Mouse (Mus musculus) left cerebral cortex, postnatal 25 days (tissue): ENCODE data around the gene Zfp566. TPM values are rescaled to one million over a fixed set of nuclear protein-coding genes. Genes with fewer than 3 reads are reported as not detected.
"Not testable (repeated sequence)": the region's sequence is repeated elsewhere in the genome, so short reads cannot be mapped to it uniquely, and the experiment has no call there.

Experiments
- DNase-seq, 2 experiments: peaks; one replicate each; pipeline ENCODE4 v3.0.0; 2022; ENCODE audit warnings: low spot score in 2 of 2, mixed read lengths in 1 of 2
- intact Hi-C: fragments of 180-260 bp; cut with DNase I; formaldehyde crosslinking; loops from one replicate; pipeline ENCODE4 v1.15.1; 2025
- total RNA-seq, 2 experiments: library from RNA; stranded (reverse); gene quantifications; 2 replicates each; pipeline ENCODE4 v1.2.3; 2021

Zfp566 gene
- total RNA-seq: 1 to 10 TPM; 7.2 to 7.5 TPM

- intact Hi-C loops: loop anchor here (2.0 to 5.0 kb wide), 2 partner anchors 40 to 78 kb away; partner anchors contain the start of gene Zfp14
- peak; percentile 93 to 98 for DNase-seq
Observed at GRCm38 (mm10) chr7:30090092-30090969, at the start of gene Zfp566, which contains the start of gene Gm26920. TSS of gene Zfp566 (minus strand) at chr7:30090527. TSS of gene Gm26920 (minus strand) at chr7:30090410.

DNA sequence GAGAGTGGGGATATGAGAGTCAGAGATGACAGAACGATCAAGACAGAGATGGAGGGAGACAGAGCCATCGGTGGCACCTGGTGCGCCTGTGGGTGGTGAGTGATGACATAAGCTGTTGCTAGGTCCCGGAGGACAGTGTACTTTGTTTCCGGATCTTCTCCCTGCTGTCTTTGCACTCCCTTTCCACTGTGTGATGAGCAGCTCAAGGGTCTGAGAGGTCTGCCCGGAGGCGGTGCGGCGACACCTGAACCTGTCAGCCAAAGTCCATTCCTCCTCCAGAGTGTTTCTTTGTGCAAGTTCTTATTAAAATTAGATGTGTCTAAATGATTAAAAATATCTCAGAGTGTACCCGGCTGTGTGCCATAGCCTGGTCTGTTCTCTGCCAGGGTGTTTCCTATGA, 46.5 kb upstream of the Zfp566 start:
- DNase-seq: no peak
- intact Hi-C loops: no loop called here

DNA sequence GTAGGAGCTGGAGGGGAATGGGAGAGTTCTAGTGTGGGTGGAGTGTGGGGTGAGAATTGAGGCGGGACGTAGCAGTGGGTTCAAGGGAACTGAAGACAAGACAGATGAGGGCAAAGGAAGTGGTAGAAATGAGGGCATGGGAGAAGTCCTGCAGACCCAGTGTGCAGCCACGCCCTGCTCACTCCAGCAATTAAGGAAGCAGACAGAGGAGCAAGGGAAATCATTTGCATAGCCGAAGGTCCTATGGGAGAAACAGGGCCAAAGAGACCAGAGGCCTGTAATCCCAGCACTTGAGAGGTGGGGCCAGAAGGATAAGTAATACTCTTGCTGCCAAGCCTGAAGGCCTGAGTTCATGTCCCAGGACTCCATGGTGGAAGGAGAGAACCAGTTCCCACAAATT, 42.1 kb upstream of the Zfp566 start:
- intact Hi-C loops: no loop called here
- no peak for DNase-seq

DNA sequence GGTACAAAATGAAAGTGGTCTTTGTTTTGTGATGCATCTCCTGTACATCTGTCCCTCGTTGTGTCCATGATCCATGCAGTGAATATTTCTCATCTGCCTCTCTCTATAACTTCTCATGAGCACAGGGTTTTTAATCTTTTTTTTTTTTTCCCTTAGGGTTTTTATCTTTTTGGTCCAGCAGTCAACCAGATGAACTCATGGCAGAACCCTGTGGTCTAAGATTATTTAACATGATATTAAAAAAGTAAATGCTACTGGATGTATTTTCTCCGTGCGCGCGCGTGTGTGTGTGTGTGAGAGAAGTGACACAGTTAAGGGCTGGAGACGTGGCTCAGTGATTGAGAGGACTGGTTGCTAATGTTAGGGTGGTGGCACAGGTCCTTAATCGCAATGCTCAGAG, 39.6 kb upstream of the Zfp566 start:
- no peak for DNase-seq
- intact Hi-C loops: no loop called here

DNA sequence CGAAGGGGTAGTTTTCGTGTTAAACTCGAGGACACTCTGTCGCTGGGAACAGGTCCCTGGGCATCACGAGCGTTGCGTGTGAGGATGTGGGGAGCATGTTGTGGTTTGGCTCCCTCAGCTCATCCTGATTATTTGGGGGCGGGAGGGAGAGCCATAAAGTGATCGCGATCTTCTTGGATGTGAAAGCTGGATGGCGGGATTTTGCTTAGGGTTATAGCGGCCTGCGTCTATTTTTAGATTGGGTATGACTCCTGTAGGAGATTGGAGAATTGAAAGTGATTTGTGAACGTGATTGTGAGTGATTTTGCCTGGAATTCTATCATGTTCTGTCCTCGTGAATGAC, 31.8 kb upstream of the Zfp566 start:
- no peak for DNase-seq
- intact Hi-C loops: no loop called here

DNA sequence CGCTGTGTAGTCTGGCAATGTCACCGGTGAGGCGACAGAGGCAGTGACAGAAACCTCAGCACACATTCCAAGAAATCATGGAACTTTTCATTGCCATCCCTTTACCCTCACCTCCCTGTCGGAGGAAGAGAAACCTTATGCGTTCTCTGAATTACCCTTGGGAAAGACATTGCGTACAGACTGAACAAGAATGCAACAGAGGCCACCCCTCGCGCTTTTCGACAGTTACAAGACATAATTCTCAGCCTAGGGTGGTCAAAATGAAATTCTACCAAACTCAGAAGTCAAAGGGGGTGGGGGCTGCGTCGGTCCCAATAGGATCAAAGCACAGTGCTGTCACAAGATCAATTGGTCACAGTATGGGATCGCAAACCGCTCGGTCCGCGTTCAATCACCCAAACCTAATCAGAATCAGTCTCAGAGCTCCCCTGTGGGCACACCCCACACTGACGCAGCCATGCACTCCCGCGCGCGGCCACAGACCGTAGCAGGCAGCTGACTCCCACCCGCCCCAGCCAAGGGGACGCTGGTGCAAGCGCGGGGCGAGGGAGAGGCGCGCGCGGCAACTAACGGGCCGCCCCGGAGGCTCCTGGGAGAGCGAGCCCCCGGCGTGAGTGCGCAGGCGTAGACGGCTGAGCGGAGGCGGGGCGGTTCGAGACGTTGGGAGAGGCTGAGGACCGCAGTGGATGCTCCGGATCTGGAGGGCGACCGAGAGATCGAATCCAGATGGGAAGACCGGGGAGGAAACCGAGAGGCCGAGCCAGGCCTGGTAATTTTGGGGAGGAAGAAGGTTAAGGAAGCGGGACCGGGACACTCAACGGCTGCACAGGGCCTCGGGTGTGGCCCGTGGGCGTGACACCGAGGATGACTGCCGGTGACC, 31.2 kb upstream of the Zfp566 start, which contains the start of gene Zfp382:
Gene Zfp382 (plus strand): TSS at position 635 of the 880 bp plus-strand sequence.
- intact Hi-C loops: loop anchor here (2.0 kb wide), 1 partner anchor 27 kb away; the partner anchor contains the start of gene Zfp260
- peak; percentile 90 for DNase-seq

DNA sequence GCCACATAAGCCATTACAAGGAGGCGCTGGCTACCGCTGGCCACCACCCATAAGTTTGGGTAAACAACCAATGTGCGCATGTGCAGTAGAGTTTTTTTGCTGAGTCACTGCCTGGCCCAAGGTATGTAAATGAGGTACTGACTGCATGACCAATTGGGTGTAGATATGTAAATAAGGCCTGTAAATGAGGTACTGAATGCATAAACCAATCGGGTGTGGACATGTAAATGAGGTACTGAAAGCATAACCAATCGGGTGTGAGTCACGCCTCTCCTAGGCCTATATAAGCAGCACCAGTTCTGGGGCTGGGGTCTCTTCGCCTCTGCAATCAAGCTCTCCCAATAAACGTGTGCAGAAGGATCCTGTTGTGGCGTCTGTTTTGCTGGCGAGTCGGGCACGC, 27.6 kb upstream of the Zfp566 start:
- intact Hi-C loops, DNase-seq: not testable (repeated sequence)

- intact Hi-C loops: no loop called here
- no peak for DNase-seq
Observed at GRCm38 (mm10) chr7:30116076-30116475, 25.7 kb upstream of the Zfp566 start.

GRCm38 (mm10) chr7:30099297-30099696, 9.0 kb upstream of the Zfp566 start:
- peak; percentile 85 to 94 for DNase-seq
- intact Hi-C loops: no loop called here

- intact Hi-C loops: loop anchor here (2.0 kb wide), 2 partner anchors 25 to 73 kb away; partner anchors contain the start of genes Zfp146 and Zfp382
- DNase-seq: no peak
Observed at GRCm38 (mm10) chr7:30095551-30096125, 5.3 kb upstream of the Zfp566 start.

DNA sequence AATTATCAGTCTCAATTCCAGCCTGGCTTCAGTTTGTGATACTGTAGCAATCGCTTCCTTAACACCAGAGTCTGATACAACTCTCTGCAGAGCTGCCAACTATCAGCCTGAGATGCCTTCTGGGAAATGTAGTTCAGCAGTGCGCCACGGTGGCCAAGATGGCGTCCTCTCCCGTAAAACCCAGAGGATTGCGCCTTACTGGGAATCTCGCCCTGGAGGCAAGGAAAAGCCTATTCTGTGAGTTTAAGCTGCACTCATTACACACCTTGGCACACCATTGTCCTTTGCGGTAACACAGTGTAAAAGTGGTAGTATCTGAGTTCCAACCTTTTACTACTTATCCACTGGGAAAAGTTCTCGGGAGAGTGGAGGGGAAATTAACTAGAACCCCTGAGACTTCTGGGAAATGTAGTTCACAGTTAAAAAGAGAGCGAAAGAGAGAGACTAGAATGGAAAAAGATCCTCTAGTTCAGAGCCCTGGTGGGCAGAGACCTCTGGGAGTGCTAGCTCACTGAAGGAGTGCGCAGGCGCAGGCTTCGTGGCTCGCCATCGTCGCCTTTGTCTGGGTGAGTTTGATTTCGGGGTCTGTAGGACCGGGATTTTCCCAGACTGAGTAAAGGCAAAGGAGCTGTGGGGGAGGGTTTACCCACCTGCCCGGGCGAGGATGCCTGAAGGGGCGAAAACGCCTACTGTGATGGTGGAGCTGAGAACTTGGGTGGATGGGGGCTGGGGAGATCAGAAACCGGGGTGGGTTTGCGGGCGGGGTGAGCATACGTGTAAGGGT, 4.5 kb upstream of the Zfp566 start, which contains the start of gene Zfp260:
Gene Zfp260 (plus strand): TSS at position 132 of the 784 bp plus-strand sequence.
- intact Hi-C loops: loop anchor here (2.0 to 5.0 kb wide), 3 partner anchors 26 to 83 kb away; partner anchors contain the start of genes Zfp146 and Zfp382
- DNase-seq: peak; percentile 92 to 96

GRCm38 (mm10) chr7:30093918-30094415, 3.6 kb upstream of the Zfp566 start:
- no peak for DNase-seq
- intact Hi-C loops: loop anchor here (2.0 to 5.0 kb wide), 3 partner anchors 27 to 82 kb away; partner anchors contain the start of genes Zfp146 and Zfp382

GRCm38 (mm10) chr7:30092666-30093065, 2.3 kb upstream of the Zfp566 start:
- intact Hi-C loops: loop anchor here (5.0 kb wide), 1 partner anchor 80 kb away; no protein-coding TSS in a partner anchor
- DNase-seq: no peak

DNA sequence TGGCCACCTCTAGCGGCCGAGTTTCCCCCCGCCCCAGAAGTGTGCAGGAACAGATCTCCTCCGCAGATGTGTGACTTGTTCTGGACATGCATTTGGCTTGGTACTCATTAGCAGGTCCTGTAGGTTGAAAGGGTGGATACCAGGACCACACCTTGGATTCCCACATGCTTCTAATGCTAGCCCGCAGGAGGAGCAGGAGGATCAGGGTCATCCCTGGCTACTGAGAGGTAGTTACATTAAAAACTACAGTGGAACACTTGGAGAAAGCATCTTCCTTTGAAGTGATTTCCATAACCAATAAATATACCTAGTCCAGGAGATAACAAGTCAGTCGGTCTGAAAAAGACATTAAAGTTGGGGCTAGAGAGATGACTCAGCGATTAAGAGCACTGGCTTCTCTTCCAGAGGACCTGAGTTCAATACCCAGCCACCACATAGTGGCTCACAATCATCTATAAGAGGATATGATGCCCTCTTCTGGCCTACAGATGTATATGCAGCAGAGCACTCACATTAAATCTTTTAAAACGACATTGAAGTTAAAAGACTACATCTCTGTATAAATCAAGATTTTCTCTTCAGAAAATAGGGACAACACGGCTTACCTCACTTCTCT, 751 bp upstream of the Zfp566 start:
- DNase-seq: peak in 1 of 2 experiments; percentile 28

GRCm38 (mm10) chr7:30089405-30089804, 922 bp downstream of the Zfp566 start:
- DNase-seq: no peak
- intact Hi-C loops: no loop called here

More for the DNA sequence above, 751 bp upstream of the Zfp566 start:
- intact Hi-C loops: loop anchor here (2.0 to 5.0 kb wide), 2 partner anchors 40 to 79 kb away; partner anchors contain the start of gene Zfp14

DNA sequence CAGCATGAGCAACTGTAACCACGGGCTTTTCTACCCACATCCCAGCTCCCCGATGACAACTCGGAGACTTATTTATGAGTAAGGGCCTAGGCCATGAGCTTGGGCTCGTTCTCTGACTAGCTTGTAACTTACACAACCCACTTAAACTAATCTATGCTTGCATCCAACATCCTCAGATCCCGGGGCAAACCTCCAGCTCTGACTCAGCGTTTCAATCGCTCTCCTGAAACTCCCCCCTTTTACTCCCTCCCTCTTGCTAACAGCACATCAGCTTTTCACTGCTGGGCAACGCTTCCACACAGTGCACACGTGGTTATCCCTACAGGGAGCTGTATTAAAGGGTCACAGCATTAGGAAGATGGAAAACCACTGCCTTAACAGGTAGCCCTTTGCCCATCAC, 3.8 kb downstream of the Zfp566 start:
- intact Hi-C loops: no loop called here

DNA sequence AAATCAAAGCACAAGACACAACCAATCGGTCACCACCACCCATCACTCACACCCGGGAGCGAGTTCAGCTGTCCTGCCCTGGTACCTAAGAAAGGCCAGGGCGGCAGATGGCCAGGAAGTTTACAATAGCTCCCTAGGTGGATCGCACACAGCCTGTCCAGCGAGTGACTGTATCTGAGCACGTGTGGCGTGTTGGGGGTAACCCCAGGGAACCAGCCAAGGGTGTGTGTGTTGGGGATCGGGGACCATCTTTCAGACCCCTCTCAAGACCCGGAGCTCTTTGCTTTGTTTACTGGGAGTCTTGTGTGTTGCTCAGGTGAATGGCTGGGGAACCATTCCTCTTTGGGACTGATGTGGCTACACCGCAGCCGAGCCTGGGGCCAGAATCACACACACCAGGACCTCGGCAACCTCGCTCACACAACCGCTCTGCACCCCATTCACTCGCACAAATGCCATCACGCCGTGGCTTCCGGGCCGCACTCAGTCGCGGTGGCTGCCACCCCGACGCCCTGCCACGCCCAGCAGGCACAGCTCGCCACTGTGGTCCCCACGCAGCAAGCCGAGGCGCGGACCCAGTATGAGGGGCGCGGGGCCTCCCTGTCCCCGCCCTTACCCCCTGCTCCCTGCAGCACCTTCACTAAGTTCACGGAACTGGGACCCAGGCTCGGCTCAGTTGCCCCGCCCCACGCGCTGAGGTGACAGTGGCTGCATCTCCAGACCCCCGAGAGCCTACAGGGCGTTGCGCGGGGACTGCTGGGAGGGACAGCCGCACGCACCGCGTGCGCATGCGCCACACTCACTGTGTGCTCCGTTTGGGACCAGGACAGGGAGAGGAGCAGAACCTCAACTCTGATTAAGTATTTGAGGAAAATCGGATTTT, 17.9 kb downstream of the Zfp566 start, which contains the start of gene Zfp82:
Gene Zfp82 (minus strand): TSS at position 755 of the 883 bp plus-strand sequence.
- peak; percentile 81 to 88 for DNase-seq
- intact Hi-C loops: no loop called here

More for the DNA sequence above, 3.8 kb downstream of the Zfp566 start:
- DNase-seq: peak in 1 of 2 experiments; percentile 75
